Mouse (Mus musculus) heart, postnatal 0 days (tissue): Measurements from ENCODE around the gene Tnk2. TPM values are rescaled to one million over a fixed set of nuclear protein-coding genes. Genes with fewer than 3 reads are reported as not detected.

ENCODE experiments used
- ATAC-seq: fragments of 200-750 bp; cut with Nextera tagmentation; 2 replicates; pipeline ENCODE4 v1.8.0; 2017; ENCODE audit warnings: low read depth, moderate number of reproducible peaks, moderate library complexity; ENCODE audit not compliant: insufficient read depth
- DNase-seq: peaks from one replicate; pipeline ENCODE4 v3.0.0-alpha.2; 2016; ENCODE audit warnings: low spot score
- H3K27ac ChIP-seq: fragments of 300-500 bp; sonication (generic); 2 replicates; pipeline ENCODE4 v1.5.1; 2014; ENCODE audit warnings: low read depth, mild to moderate bottlenecking
- H3K27me3 ChIP-seq: fragments of 300-500 bp; sonication (generic); 2 replicates; pipeline ENCODE4 v1.6.1; 2014; ENCODE audit warnings: low read length, mixed read lengths; ENCODE audit not compliant: control insufficient read depth, insufficient read depth
- H3K36me3 ChIP-seq: fragments of 300-500 bp; sonication (generic); replicated peaks from 2 replicates; pipeline ENCODE4 v1.6.1; 2014; ENCODE audit warnings: low read length, mixed read lengths; ENCODE audit not compliant: control insufficient read depth, insufficient read depth
- H3K4me1 ChIP-seq: fragments of 300-500 bp; sonication (generic); 2 replicates; pipeline ENCODE4 v1.6.1; 2014; ENCODE audit warnings: antibody characterized with exemption; ENCODE audit not compliant: control insufficient read depth, insufficient read depth
- H3K4me2 ChIP-seq: fragments of 300-500 bp; sonication (generic); 2 replicates; pipeline ENCODE4 v1.6.1; 2014; ENCODE audit warnings: low read depth, mild to moderate bottlenecking, low read length, moderate library complexity
- H3K4me3 ChIP-seq: fragments of 300-500 bp; sonication (generic); 2 replicates; pipeline ENCODE4 v1.5.1; 2014; ENCODE audit warnings: low read depth, low read length
- H3K9ac ChIP-seq: fragments of 300-500 bp; sonication (generic); replicated peaks from 2 replicates; pipeline ENCODE4 v1.6.1; 2014; ENCODE audit warnings: low read depth, low read length, mixed read lengths
- H3K9me3 ChIP-seq: fragments of 300-500 bp; sonication (generic); replicated peaks from 2 replicates; pipeline ENCODE4 v1.6.1; 2016; ENCODE audit warnings: low read length; ENCODE audit not compliant: control insufficient read depth
- CTCF ChIP-seq: IDR thresholded peaks from 2 replicates; pipeline ENCODE4 v1.5.1; 2016; ENCODE audit warnings: antibody characterized with exemption, control low read depth, low read depth
- EP300 ChIP-seq: IDR thresholded peaks from 2 replicates; pipeline ENCODE4 v1.6.1; 2016; ENCODE audit warnings: antibody characterized with exemption, low read depth
- WGBS: fragments of 180-500 bp; shearing (Covaris S2); extraction: QIAGEN DNeasy Blood & Tissue Kit; methylation state at CpG from one replicate; pipeline ENCODE4 v1.1.7; 2014; 5-methylcytosine and 5-hydroxymethylcytosine counted together
- polyA plus RNA-seq: library from polyadenylated mRNA; unstranded; fragments of >200 nt; fragmentation: Nextera tagmentation; extraction: Ambion mirVana; gene quantifications from 2 replicates; pipeline ENCODE4 v1.2.1, GENCODE M21; 2015
- total RNA-seq: library from RNA; depleted of rRNA; stranded (reverse); fragments of >200 nt; gene quantifications from 2 replicates; pipeline ENCODE4 v1.2.3, GENCODE M21; 2014; ENCODE audit warnings: low replicate concordance

Gene Tnk2
- total and polyA plus RNA-seq, 2 experiments from 2014 or later = 6.0 to 14.2 TPM

DNA sequence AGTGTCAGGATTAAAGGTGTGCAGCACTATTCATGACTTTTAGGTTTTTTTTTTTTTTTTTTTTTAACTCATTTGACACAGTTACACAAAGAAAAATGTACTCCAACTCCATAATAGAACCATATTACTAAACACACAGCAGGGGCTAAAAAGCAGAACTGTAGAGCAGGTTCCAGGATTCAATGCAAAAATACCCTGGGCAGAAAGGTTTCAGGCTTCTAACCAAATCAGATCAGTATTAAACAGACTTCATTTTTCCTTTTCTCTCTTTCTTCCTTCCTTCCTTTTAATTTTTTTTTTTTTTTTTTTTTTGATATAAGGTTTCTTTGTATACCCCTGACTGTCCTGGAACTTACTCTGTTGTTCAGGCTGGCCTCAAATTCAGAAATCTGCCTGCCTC, 6.8 kb downstream of the Tnk2 start:
- no peak overlapping the region for H3K9ac ChIP-seq
- no peaks in the 10 kb centered on the region for H3K9me3 ChIP-seq
- no peak for DNase-seq
- no peak for ATAC-seq
- TF ChIP-seq CTCF (no peak), EP300 (no peak)
- peaks cover 11% of the 10 kb centered on the region for H3K4me1 ChIP-seq
- no peak overlapping the region for H3K4me3 ChIP-seq
- H3K36me3 ChIP-seq = no peaks in the 10 kb centered on the region; the same call in 1 of the 2 replicates
- H3K27me3 ChIP-seq = no peaks in the 10 kb centered on the region
- H3K4me2 ChIP-seq = no peak overlapping the region
- peak overlapping the region; percentile 68 for H3K27ac ChIP-seq

DNA sequence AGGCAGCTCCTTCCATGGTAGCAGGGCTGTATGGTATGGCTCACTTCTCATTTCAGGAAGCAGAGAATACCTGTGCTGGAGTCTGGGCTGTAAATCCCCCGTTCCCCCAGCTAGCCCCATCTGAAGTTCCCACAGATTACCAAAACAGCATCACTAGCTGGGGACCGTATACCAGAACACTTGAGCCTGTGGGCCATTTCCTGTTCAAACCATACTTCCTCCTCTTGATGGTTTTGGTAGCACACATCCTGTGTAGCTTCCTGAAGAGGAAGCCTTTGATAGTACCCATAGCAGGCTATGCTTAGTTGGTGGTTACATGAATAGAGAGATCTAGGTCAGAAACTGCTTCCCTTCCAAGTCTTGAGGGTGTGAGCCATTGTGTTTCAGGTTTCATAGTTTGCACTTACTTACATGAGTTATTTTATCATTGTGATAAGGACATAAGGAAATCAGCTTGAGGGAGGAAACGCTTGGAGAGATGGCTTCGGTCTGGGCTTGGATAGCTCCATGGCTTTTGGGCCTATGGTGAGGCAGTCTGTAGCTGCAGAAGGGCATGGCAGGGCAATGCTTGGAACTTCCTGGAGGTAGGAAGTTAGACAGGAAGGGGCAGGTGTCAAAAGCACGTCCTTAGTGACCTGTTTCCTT, 7.4 kb downstream of the Tnk2 start:
- peak; percentile 44 for ATAC-seq
- H3K27ac ChIP-seq = peak overlapping the region; percentile 68

DNA sequence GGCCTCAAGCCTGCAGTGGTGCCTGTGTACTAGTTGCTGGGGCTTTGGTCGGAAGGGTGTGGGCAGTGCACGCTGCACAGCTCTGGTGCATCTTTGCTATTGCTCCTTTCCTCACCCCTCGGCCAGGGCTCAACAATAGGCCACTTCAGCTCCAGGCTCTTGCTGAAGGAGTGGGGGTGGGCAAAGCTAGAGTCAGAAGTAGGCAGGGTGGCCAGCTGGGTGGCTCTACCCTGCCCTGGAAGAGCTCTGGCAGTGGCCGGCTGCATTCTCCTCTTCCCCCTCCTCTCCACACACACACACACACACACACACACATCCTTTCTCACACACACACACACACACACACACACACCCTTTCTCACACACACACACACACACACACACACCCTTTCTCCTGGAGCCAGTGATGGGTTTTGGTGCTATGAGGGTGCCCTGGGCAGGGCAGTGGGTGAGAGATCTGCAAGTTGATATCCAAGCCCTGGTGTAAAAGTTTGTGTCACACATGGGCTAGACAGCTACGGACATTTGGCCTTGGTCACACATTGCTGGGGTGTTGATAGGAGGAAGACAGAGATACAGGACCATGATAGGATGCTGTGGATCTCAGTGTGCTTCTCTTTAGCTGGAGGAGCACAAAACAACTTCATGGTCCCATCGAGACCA, 10.5 kb downstream of the Tnk2 start:
- no peaks in the 10 kb centered on the region; the same call in 1 of the 2 replicates for H3K36me3 ChIP-seq
- DNase-seq (no peak), ATAC-seq (no peak)
- TF ChIP-seq EP300 (no peak), CTCF (no peak)
- no peaks in the 10 kb centered on the region for H3K9me3 ChIP-seq
- H3K9ac ChIP-seq = no peak overlapping the region
- no peak overlapping the region for H3K27ac ChIP-seq
- 62% methylated on average over 5 of the region's 6 CpGs for WGBS
- H3K4me2 ChIP-seq = no peak overlapping the region
- H3K27me3 ChIP-seq = no peaks in the 10 kb centered on the region
- peaks cover 10% of the 10 kb centered on the region for H3K4me1 ChIP-seq
- no peak overlapping the region for H3K4me3 ChIP-seq

More for the DNA sequence above, 7.4 kb downstream of the Tnk2 start:
- H3K4me2 ChIP-seq = peak overlapping the region; percentile 21; the same call in 1 of the 2 replicates
- no peaks in the 10 kb centered on the region; the same call in 1 of the 2 replicates for H3K36me3 ChIP-seq
- no peak overlapping the region for H3K9ac ChIP-seq
- DNase-seq = no peak
- H3K4me1 ChIP-seq = peaks cover 5% of the 10 kb centered on the region; the same call in 1 of the 2 replicates
- no peaks in the 10 kb centered on the region for H3K27me3 ChIP-seq
- TF ChIP-seq EP300 (no peak), CTCF (no peak)
- H3K9me3 ChIP-seq = no peaks in the 10 kb centered on the region
- WGBS = 50% methylated on average over 5 of the region's 5 CpGs
- no peak overlapping the region for H3K4me3 ChIP-seq

DNA sequence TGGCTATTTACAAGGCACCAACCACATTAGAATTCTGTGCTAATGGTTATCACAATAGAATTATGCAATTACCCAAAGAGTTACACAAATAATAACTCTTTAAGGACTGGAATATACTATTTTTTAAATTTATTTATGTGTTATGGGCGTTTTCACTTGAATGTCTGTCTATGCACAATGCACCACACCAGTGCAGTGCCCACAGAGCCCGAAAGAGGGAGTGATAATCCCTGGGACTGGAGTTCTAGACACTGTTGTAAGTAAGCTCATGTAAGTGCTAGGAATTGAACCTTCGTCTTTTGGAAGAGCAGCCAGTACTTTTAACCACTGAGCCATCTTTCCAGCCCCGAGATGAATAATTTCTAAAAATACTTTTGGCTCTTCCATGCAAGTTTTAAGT, 11.9 kb downstream of the Tnk2 start:
- no peak overlapping the region for H3K4me2 ChIP-seq
- peaks cover 21% of the 10 kb centered on the region for H3K4me1 ChIP-seq
- no peak overlapping the region for H3K4me3 ChIP-seq
- H3K9ac ChIP-seq = no peak overlapping the region
- no peak for DNase-seq
- no peaks in the 10 kb centered on the region; the same call in 1 of the 2 replicates for H3K36me3 ChIP-seq
- ATAC-seq = no peak
- H3K27ac ChIP-seq = no peak overlapping the region
- TF ChIP-seq CTCF (no peak), EP300 (no peak)
- WGBS = 85% methylated on average over 4 of the region's 4 CpGs
- H3K27me3 ChIP-seq = no peaks in the 10 kb centered on the region
- no peaks in the 10 kb centered on the region for H3K9me3 ChIP-seq

DNA sequence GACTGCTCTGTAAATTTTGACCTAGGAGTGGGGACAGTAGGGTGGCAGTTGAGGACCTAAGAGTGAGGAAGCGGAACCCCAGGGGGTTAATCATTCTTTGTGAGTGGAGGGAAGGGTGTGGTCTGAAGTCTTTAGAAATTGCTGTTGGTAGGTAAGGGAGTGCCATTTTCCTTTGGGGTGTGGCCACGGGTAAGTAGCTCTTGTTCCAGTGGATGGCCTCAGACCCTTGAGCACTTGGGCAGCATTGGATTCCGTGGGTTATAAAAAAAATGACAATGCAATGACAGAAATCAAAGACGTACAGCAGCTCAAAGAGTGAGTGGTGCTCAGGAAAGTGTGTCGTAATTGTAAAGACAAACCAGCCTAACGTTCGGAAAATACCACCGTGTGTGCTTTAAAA, 12.6 kb downstream of the Tnk2 start:
- no peaks in the 10 kb centered on the region; the same call in 1 of the 2 replicates for H3K36me3 ChIP-seq
- ATAC-seq (no peak), DNase-seq (no peak)
- H3K27me3 ChIP-seq = no peaks in the 10 kb centered on the region
- H3K9ac ChIP-seq = no peak overlapping the region
- H3K4me3 ChIP-seq = no peak overlapping the region
- WGBS = 70% methylated on average over 8 of the region's 8 CpGs
- H3K9me3 ChIP-seq = no peaks in the 10 kb centered on the region
- TF ChIP-seq EP300 (no peak), CTCF (no peak)
- H3K4me2 ChIP-seq = no peak overlapping the region
- H3K27ac ChIP-seq = no peak overlapping the region
- peaks cover 27% of the 10 kb centered on the region for H3K4me1 ChIP-seq
